Mouse (Mus musculus) CH12.LX (cell line): ENCODE data around the gene Creb3l2. TPM values are rescaled to one million over a fixed set of nuclear protein-coding genes. Genes with fewer than 3 reads are reported as not detected.

ENCODE experiments used
- DNase-seq: peaks from one replicate; pipeline ENCODE4 v3.0.0-alpha.2; 2013; ENCODE audit errors: extremely low read depth
- H3K27ac ChIP-seq: 2 replicates; pipeline ENCODE4 v1.5.1; 2012; ENCODE audit warnings: low read depth, mild to moderate bottlenecking, control low read depth, moderate library complexity; ENCODE audit not compliant: insufficient read depth
- H3K27me3 ChIP-seq: replicated peaks from 2 replicates; pipeline ENCODE3; 2012; ENCODE audit warnings: inconsistent platforms
- H3K36me3 ChIP-seq, 2 experiments: replicated peaks in 1 of 2; 2 replicates each; pipeline versions ENCODE3 to v1.6.1; 2012; ENCODE audit warnings: inconsistent platforms in 1 of 2, low read length in 1 of 2, mild to moderate bottlenecking in 1 of 2, mixed read lengths in 1 of 2, moderate library complexity in 1 of 2; ENCODE audit not compliant: control insufficient read depth in 1 of 2, insufficient read depth in 1 of 2
- H3K4me1 ChIP-seq, 2 experiments: 2 replicates each; pipeline ENCODE4 v1.6.1; 2012; ENCODE audit warnings: inconsistent platforms in 1 of 2, moderate library complexity in 1 of 2; ENCODE audit not compliant: insufficient read depth in 2 of 2, control insufficient read depth in 1 of 2
- H3K4me2 ChIP-seq: 2 replicates; pipeline ENCODE4 v1.6.1; 2012; ENCODE audit warnings: low read depth, mild to moderate bottlenecking, control low read depth; ENCODE audit not compliant: poor library complexity, insufficient read depth, severe bottlenecking
- H3K4me3 ChIP-seq, 3 experiments: fragments of 150-350 bp in 1 of 3; sonication (generic) in 1 of 3; replicated peaks in 1 of 3; 2 replicates each; pipeline versions ENCODE3 to v1.5.1; 2011 to 2012; ENCODE audit warnings: low read depth in 2 of 3, low read length in 2 of 3, mild to moderate bottlenecking in 2 of 3, moderate library complexity in 2 of 3, control low read depth in 1 of 3, improper control_type of control experiment in 1 of 3, inconsistent platforms in 1 of 3, mixed read lengths in 1 of 3; ENCODE audit not compliant: poor library complexity in 1 of 3
- H3K79me2 ChIP-seq: replicated peaks from 2 replicates; pipeline ENCODE4 v1.6.1; 2012; ENCODE audit warnings: mild to moderate bottlenecking, moderate library complexity; ENCODE audit not compliant: control insufficient read depth, poor library complexity, insufficient read depth, severe bottlenecking; ENCODE audit errors: extremely low read depth
- H3K9ac ChIP-seq: 2 replicates; pipeline ENCODE4 v1.6.1; 2012; ENCODE audit warnings: low read depth, mild to moderate bottlenecking, control low read depth, moderate library complexity; ENCODE audit not compliant: insufficient read depth
- H3K9me3 ChIP-seq: replicated peaks from 2 replicates; pipeline ENCODE3; 2012; ENCODE audit warnings: low read length, inconsistent platforms, mixed read lengths
- BHLHE40 ChIP-seq: IDR thresholded peaks from 2 replicates; pipeline ENCODE4 v1.6.1; 2011; ENCODE audit warnings: mild to moderate bottlenecking, low read depth, low read length, improper control_type of control experiment
- CHD1 ChIP-seq: IDR thresholded peaks from 2 replicates; pipeline ENCODE4 v1.6.1; 2012; ENCODE audit warnings: low read depth, low read length, improper control_type of control experiment, inconsistent platforms
- CHD2 ChIP-seq: IDR thresholded peaks from 2 replicates; pipeline ENCODE4 v1.6.1; 2011; ENCODE audit warnings: low read length, improper control_type of control experiment
- CTCF ChIP-seq, 2 experiments: IDR thresholded peaks in 1 of 2; conservative IDR thresholded peaks in 1 of 2; 2 replicates each; pipeline ENCODE4 v1.5.1; 2011 to 2012; ENCODE audit warnings: low read depth in 2 of 2, low read length in 2 of 2, improper control_type of control experiment in 1 of 2, inconsistent platforms in 1 of 2, mild to moderate bottlenecking in 1 of 2, moderate library complexity in 1 of 2
- E2F4 ChIP-seq: IDR thresholded peaks from 2 replicates; pipeline ENCODE4 v1.6.1; 2011; ENCODE audit warnings: low read depth, low read length, improper control_type of control experiment; ENCODE audit not compliant: insufficient replicate concordance
- ELF1 ChIP-seq: IDR thresholded peaks from 2 replicates; pipeline ENCODE4 v1.6.1; 2014; ENCODE audit warnings: low read depth, mild to moderate bottlenecking, inconsistent platforms, low read length, improper control_type of control experiment
- EP300 ChIP-seq: IDR thresholded peaks from 2 replicates; pipeline ENCODE4 v1.6.1; 2011; ENCODE audit warnings: low read length, improper control_type of control experiment
- ETS1 ChIP-seq: conservative IDR thresholded peaks from 2 replicates; pipeline ENCODE4 v1.6.1; 2012; ENCODE audit warnings: low read depth, mild to moderate bottlenecking, inconsistent platforms, low read length, improper control_type of control experiment, moderate library complexity
- GABPA ChIP-seq: IDR thresholded peaks from 2 replicates; pipeline ENCODE4 v1.6.1; 2012; ENCODE audit warnings: low read depth, low read length, improper control_type of control experiment, inconsistent platforms; ENCODE audit not compliant: insufficient replicate concordance
- HCFC1 ChIP-seq: IDR thresholded peaks from 2 replicates; pipeline ENCODE4 v1.6.1; 2012; ENCODE audit warnings: low read depth, mild to moderate bottlenecking, inconsistent platforms, low read length, improper control_type of control experiment
- IRF4 ChIP-seq: IDR thresholded peaks from 2 replicates; pipeline ENCODE4 v1.6.1; 2014; ENCODE audit warnings: low read depth, mild to moderate bottlenecking, inconsistent platforms, low read length, improper control_type of control experiment
- JUN ChIP-seq: IDR thresholded peaks from 2 replicates; pipeline ENCODE4 v1.6.1; 2011; ENCODE audit warnings: low read depth, mild to moderate bottlenecking, low read length, improper control_type of control experiment, moderate library complexity; ENCODE audit not compliant: insufficient read depth
- JUND ChIP-seq: conservative IDR thresholded peaks from 2 replicates; pipeline ENCODE4 v1.6.1; 2011; ENCODE audit warnings: low read depth, low read length, improper control_type of control experiment
- KAT2A ChIP-seq: IDR thresholded peaks from 2 replicates; pipeline ENCODE4 v1.6.1; 2012; ENCODE audit warnings: low read length, improper control_type of control experiment, inconsistent platforms; ENCODE audit not compliant: insufficient replicate concordance
- MAFK ChIP-seq: IDR thresholded peaks from 2 replicates; pipeline ENCODE4 v1.6.1; 2011; ENCODE audit warnings: low read length, improper control_type of control experiment; ENCODE audit not compliant: insufficient replicate concordance
- MAX ChIP-seq: IDR thresholded peaks from 2 replicates; pipeline ENCODE4 v1.6.1; 2011; ENCODE audit warnings: low read length, improper control_type of control experiment
- MAZ ChIP-seq: IDR thresholded peaks from 2 replicates; pipeline ENCODE4 v1.6.1; 2012; ENCODE audit warnings: low read depth, mild to moderate bottlenecking, inconsistent platforms, low read length, improper control_type of control experiment, moderate library complexity
- MEF2A ChIP-seq: IDR thresholded peaks from 2 replicates; pipeline ENCODE4 v1.6.1; 2014; ENCODE audit warnings: low read depth, mild to moderate bottlenecking, inconsistent platforms, low read length, improper control_type of control experiment, borderline replicate concordance
- MXI1 ChIP-seq: IDR thresholded peaks from 2 replicates; pipeline ENCODE4 v1.6.1; 2011; ENCODE audit warnings: mild to moderate bottlenecking, low read depth, low read length, improper control_type of control experiment
- MYC ChIP-seq: IDR thresholded peaks from 2 replicates; pipeline ENCODE4 v1.6.1; 2011; ENCODE audit warnings: low read depth, mild to moderate bottlenecking, improper control_type of control experiment, low read length
- NELFE ChIP-seq: IDR thresholded peaks from 2 replicates; pipeline ENCODE4 v1.6.1; 2011; ENCODE audit warnings: low read depth, low read length, improper control_type of control experiment
- NRF1 ChIP-seq: IDR thresholded peaks from 2 replicates; pipeline ENCODE4 v1.6.1; 2014; ENCODE audit warnings: low read depth, mild to moderate bottlenecking, inconsistent platforms, low read length, improper control_type of control experiment, moderate library complexity
- PAX5 ChIP-seq: IDR thresholded peaks from 2 replicates; pipeline ENCODE4 v1.6.1; 2012; ENCODE audit warnings: low read length, inconsistent platforms, mixed read lengths
- POLR2A ChIP-seq: IDR thresholded peaks from 2 replicates; pipeline ENCODE4 v1.6.1; 2011; ENCODE audit warnings: low read depth, mild to moderate bottlenecking, improper control_type of control experiment, low read length
- POLR2AphosphoS2 ChIP-seq: IDR thresholded peaks from 2 replicates; pipeline ENCODE4 v1.6.1; 2011; ENCODE audit warnings: low read depth, low read length, improper control_type of control experiment
- RAD21 ChIP-seq: IDR thresholded peaks from 2 replicates; pipeline ENCODE4 v1.6.1; 2011; ENCODE audit warnings: low read depth, mild to moderate bottlenecking, low read length, improper control_type of control experiment, moderate library complexity
- RCOR1 ChIP-seq: conservative IDR thresholded peaks from 2 replicates; pipeline ENCODE4 v1.6.1; 2012; ENCODE audit warnings: low read depth, mild to moderate bottlenecking, inconsistent platforms, low read length, improper control_type of control experiment
- SIN3A ChIP-seq: IDR thresholded peaks from 2 replicates; pipeline ENCODE4 v1.6.1; 2012; ENCODE audit warnings: low read length, improper control_type of control experiment, inconsistent platforms
- SMC3 ChIP-seq: IDR thresholded peaks from 2 replicates; pipeline ENCODE4 v1.6.1; 2011; ENCODE audit warnings: low read depth, low read length, improper control_type of control experiment
- TBP ChIP-seq: conservative IDR thresholded peaks from 2 replicates; pipeline ENCODE4 v1.6.1; 2011; ENCODE audit warnings: low read depth, low read length, improper control_type of control experiment
- TCF12 ChIP-seq: IDR thresholded peaks from 2 replicates; pipeline ENCODE4 v1.6.1; 2014; ENCODE audit warnings: low read depth, mild to moderate bottlenecking, inconsistent platforms, low read length, improper control_type of control experiment
- UBTF ChIP-seq: IDR thresholded peaks from 2 replicates; pipeline ENCODE4 v1.6.1; 2012; ENCODE audit warnings: low read depth, mild to moderate bottlenecking, inconsistent platforms, low read length, improper control_type of control experiment, moderate library complexity
- USF1 ChIP-seq: IDR thresholded peaks from 2 replicates; pipeline ENCODE4 v1.6.1; 2014; ENCODE audit warnings: low read depth, mild to moderate bottlenecking, inconsistent platforms, low read length, improper control_type of control experiment
- USF2 ChIP-seq: conservative IDR thresholded peaks from 2 replicates; pipeline ENCODE4 v1.6.1; 2011; ENCODE audit warnings: low read depth, low read length, improper control_type of control experiment
- ZC3H11A ChIP-seq: IDR thresholded peaks from 2 replicates; pipeline ENCODE4 v1.6.1; 2012; ENCODE audit warnings: low read depth, mild to moderate bottlenecking, inconsistent platforms, low read length, improper control_type of control experiment
- ZKSCAN1 ChIP-seq: IDR thresholded peaks from 2 replicates; pipeline ENCODE4 v1.6.1; 2012; ENCODE audit warnings: low read depth, inconsistent platforms, low read length, improper control_type of control experiment, borderline replicate concordance
- ZMIZ1 ChIP-seq: IDR thresholded peaks from 2 replicates; pipeline ENCODE4 v1.6.1; 2012; ENCODE audit warnings: low read depth, mild to moderate bottlenecking, inconsistent platforms, low read length, improper control_type of control experiment
- ZNF384 ChIP-seq: IDR thresholded peaks from 2 replicates; pipeline ENCODE4 v1.6.1; 2012; ENCODE audit warnings: low read depth, low read length, improper control_type of control experiment, inconsistent platforms
- dilution Hi-C: fragments of 300-500 bp; cut with MboI; formaldehyde crosslinking; loops from 2 replicates; pipeline ENCODE4 v1.14.3; 2020; ENCODE audit warnings: low sequenced_read_pairs; ENCODE audit not compliant: extremely low pct_unique_long_range_greater_than_20kb, extremely low pct_ligation_motif_present
- in situ Hi-C: fragments of 300-500 bp; cut with MboI; formaldehyde crosslinking; loops from 3 replicates; pipeline ENCODE4 v1.14.3; 2019; ENCODE audit warnings: low sequenced_read_pairs, low pct_ligation_motif_present, low pct_unique_long_range_greater_than_20kb, mixed read lengths
- polyA plus RNA-seq: library from polyadenylated mRNA; unstranded; fragments of >175 nt; gene quantifications from 2 replicates; pipeline ENCODE4 v1.2.1, GENCODE M21; 2012; ENCODE audit warnings: low read depth; ENCODE audit not compliant: insufficient read length
- total RNA-seq, 2 experiments: library from RNA; depleted of rRNA; stranded (reverse); fragments of 300-350 nt in 1 of 2; fragments of >200 nt in 1 of 2; gene quantifications; 2 replicates each; pipeline ENCODE4 v1.2.3; 2012 to 2014

The Creb3l2 gene
- total and polyA plus RNA-seq, 3 experiments = 1.5 to 8.5 (median 7.0) TPM

DNA sequence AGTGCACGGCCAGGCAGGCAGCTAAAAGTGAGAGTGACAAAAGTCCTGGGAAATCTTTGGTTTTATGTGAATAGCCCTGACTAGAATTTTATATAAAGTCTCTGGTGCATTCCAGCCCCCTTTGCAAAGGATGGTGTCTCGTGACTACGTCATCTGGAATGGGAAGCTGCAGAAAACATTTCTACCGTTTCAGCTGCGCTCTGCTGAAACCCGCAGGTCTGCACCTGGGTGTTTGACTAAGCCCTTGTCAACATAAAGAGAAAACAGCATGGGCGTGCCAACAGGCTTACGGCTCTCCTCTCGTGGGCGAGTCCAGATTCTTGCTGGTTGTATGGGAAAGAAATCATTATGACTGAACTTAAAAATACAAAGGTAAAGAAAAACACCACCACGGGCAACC lies 13.9 kb downstream of the Creb3l2 start:
- Histone ChIP-seq H3K4me1 (peaks cover 42 to 98% of the 10 kb centered on the region in 2 experiments), H3K4me3 (no peak overlapping the region), H3K79me2 (peaks cover 68% of the 10 kb centered on the region), H3K36me3 (peaks cover 0 to 25% of the 10 kb centered on the region in 2 experiments), H3K4me2 (peak overlapping the region; percentile 73), H3K27ac (peak overlapping the region; percentile 77), H3K27me3 (no peaks in the 10 kb centered on the region), H3K9me3 (no peaks in the 10 kb centered on the region), H3K9ac (peak overlapping the region; percentile 41; the same call in 1 of the 2 replicates)
- DNase-seq = no peak
- dilution Hi-C loops (no loop called here), in situ Hi-C loops (no loop called here)
- no peak; the same call in 1 of the 2 replicates for TF ChIP-seq CHD2
- 0 out of 2 replicates have a peak, but pooled peaks have one; percentile 46 for TF ChIP-seq KAT2A
- TF ChIP-seq HCFC1 = no peak
- TF ChIP-seq MYC = peak; percentile 58; the same call in 1 of the 2 replicates
- no peak; the same call in 1 of the 2 replicates for TF ChIP-seq IRF4
- TF ChIP-seq ETS1 = peak; percentile 70
- no peak for TF ChIP-seq POLR2A
- 0 out of 2 replicates have a peak, but pooled peaks have one; percentile 27 for TF ChIP-seq MAZ
- TF ChIP-seq E2F4 = no peak
- no peak for TF ChIP-seq JUND
- no peak for TF ChIP-seq PAX5
- no peak for TF ChIP-seq POLR2AphosphoS2
- TF ChIP-seq ZNF384 = no peak
- no peak for TF ChIP-seq ZKSCAN1
- no peak for TF ChIP-seq USF1
- peak; percentile 83 for TF ChIP-seq BHLHE40
- TF ChIP-seq RCOR1 = no peak
- no peak for TF ChIP-seq TBP
- peak; percentile 64 for TF ChIP-seq TCF12
- TF ChIP-seq SMC3 = no peak
- TF ChIP-seq ZMIZ1 = no peak
- 0 out of 2 replicates have a peak, but pooled peaks have one; percentile 10 for TF ChIP-seq MEF2A
- peak; percentile 66 for TF ChIP-seq EP300
- TF ChIP-seq CTCF (conservative IDR thresholded peaks at IDR 0.05 in 1 of 2, IDR thresholded peaks at IDR 0.05 in 1 of 2; ENCODE audit: low read depth in 2 of 2, low read length in 2 of 2) = no peak
- TF ChIP-seq GABPA = no peak
- no peak for TF ChIP-seq UBTF
- TF ChIP-seq ELF1 = no peak
- TF ChIP-seq SIN3A = no peak; the same call in 1 of the 2 replicates
- TF ChIP-seq MXI1 = 0 out of 2 replicates have a peak, but pooled peaks have one; percentile 52
- TF ChIP-seq USF2 = no peak
- TF ChIP-seq ZC3H11A = no peak
- no peak for TF ChIP-seq NRF1
- TF ChIP-seq NELFE = no peak
- no peak for TF ChIP-seq CHD1
- no peak for TF ChIP-seq RAD21
- peak; percentile 49; the same call in 1 of the 2 replicates for TF ChIP-seq MAFK
- TF ChIP-seq MAX = 0 out of 2 replicates have a peak, but pooled peaks have one; percentile 21
- no peak for TF ChIP-seq JUN
